Mouse (Mus musculus) kidney, embryonic 16.5 days (tissue): Measurements from ENCODE around the gene Polm. TPM values are rescaled to one million over a fixed set of nuclear protein-coding genes. Genes with fewer than 3 reads are reported as not detected.

Experiments
- ATAC-seq: fragments of 200-750 bp; cut with Nextera tagmentation; 2 replicates; pipeline ENCODE4 v1.8.0; 2017; ENCODE audit warnings: moderate TSS enrichment; ENCODE audit not compliant: low FRiP score, low TSS enrichment
- H3K27ac ChIP-seq: fragments of 300-500 bp; sonication (generic); 2 replicates; pipeline ENCODE4 v1.5.1; 2014; ENCODE audit warnings: low read length
- H3K27me3 ChIP-seq: fragments of 300-500 bp; sonication (generic); 2 replicates; pipeline ENCODE4 v1.6.1; 2014; ENCODE audit warnings: low read length, control low read depth, mixed read lengths; ENCODE audit not compliant: insufficient read depth
- H3K36me3 ChIP-seq: fragments of 300-500 bp; sonication (generic); 2 replicates; pipeline ENCODE4 v1.6.1; 2014; ENCODE audit warnings: low read length, control low read depth, mixed read lengths; ENCODE audit not compliant: insufficient read depth
- H3K4me1 ChIP-seq: fragments of 300-500 bp; sonication (generic); 2 replicates; pipeline ENCODE4 v1.6.1; 2014; ENCODE audit warnings: low read length, control low read depth, mixed read lengths; ENCODE audit not compliant: insufficient read depth
- H3K4me2 ChIP-seq: fragments of 300-500 bp; sonication (generic); replicated peaks from 2 replicates; pipeline ENCODE4 v1.6.1; 2014; ENCODE audit warnings: low read depth, low read length
- H3K4me3 ChIP-seq: fragments of 300-500 bp; sonication (generic); 2 replicates; pipeline ENCODE4 v1.5.1; 2014; ENCODE audit warnings: mild to moderate bottlenecking, low read length
- H3K9ac ChIP-seq: fragments of 300-500 bp; sonication (generic); replicated peaks from 2 replicates; pipeline ENCODE4 v1.6.1; 2014; ENCODE audit warnings: low read length
- H3K9me3 ChIP-seq: fragments of 300-500 bp; sonication (generic); 2 replicates; pipeline ENCODE4 v1.6.1; 2016; ENCODE audit warnings: low read length, control low read depth
- WGBS: fragments of 180-500 bp; shearing (Covaris S2); extraction: QIAGEN DNeasy Blood & Tissue Kit; methylation state at CpG from one replicate; pipeline ENCODE4 v1.1.7; 2014; 5-methylcytosine and 5-hydroxymethylcytosine counted together
- polyA plus RNA-seq: library from polyadenylated mRNA; unstranded; fragments of >200 nt; fragmentation: Nextera tagmentation; extraction: Ambion mirVana; gene quantifications from 2 replicates; pipeline ENCODE4 v1.2.1, GENCODE M21; 2015

The Polm gene
- polyA plus RNA-seq, 1 experiment from 2014 or later: 9.8 TPM

- no peak overlapping the region for H3K27ac ChIP-seq
Observed at GRCm38 (mm10) chr11:5846639-5847345, 9.0 kb upstream of the Polm start.

GRCm38 (mm10) chr11:5843131-5843530, 5.3 kb upstream of the Polm start:
- Histone ChIP-seq H3K9me3 (0 out of 2 replicates have a peak, but pooled peaks cover 2% of the 10 kb centered on the region), H3K4me3 (no peak overlapping the region), H3K9ac (no peak overlapping the region), H3K36me3 (no peaks in the 10 kb centered on the region), H3K4me2 (no peak overlapping the region), H3K27ac (no peak overlapping the region), H3K4me1 (no peaks in the 10 kb centered on the region), H3K27me3 (no peaks in the 10 kb centered on the region)
- 81% methylated on average over 3 of the region's 3 CpGs for WGBS
- ATAC-seq: no peak

More at GRCm38 (mm10) chr11:5846639-5847345, 9.0 kb upstream of the Polm start:
- 54% methylated on average over 7 of the region's 7 CpGs for WGBS
- H3K4me1 ChIP-seq: peaks cover 11% of the 10 kb centered on the region
- no peak overlapping the region for H3K9ac ChIP-seq
- no peaks in the 10 kb centered on the region for H3K27me3 ChIP-seq
- H3K4me3 ChIP-seq: no peak overlapping the region
- H3K4me2 ChIP-seq: no peak overlapping the region
- H3K36me3 ChIP-seq: no peaks in the 10 kb centered on the region
- no peak for ATAC-seq
- H3K9me3 ChIP-seq: no peaks in the 10 kb centered on the region

- H3K27me3 ChIP-seq: no peaks in the 10 kb centered on the region
- no peak overlapping the region for H3K4me3 ChIP-seq
- H3K4me2 ChIP-seq: no peak overlapping the region
- H3K36me3 ChIP-seq: no peaks in the 10 kb centered on the region
- H3K9ac ChIP-seq: no peak overlapping the region
- WGBS: 93% methylated on average over 2 of the region's 2 CpGs
- peaks cover 4% of the 10 kb centered on the region; the same call in 1 of the 2 replicates for H3K4me1 ChIP-seq
- 0 out of 2 replicates have a peak, but pooled peaks cover 2% of the 10 kb centered on the region for H3K9me3 ChIP-seq
- ATAC-seq: no peak
- H3K27ac ChIP-seq: no peak overlapping the region
Observed at GRCm38 (mm10) chr11:5841751-5842150, 3.9 kb upstream of the Polm start.

- ATAC-seq: no peak
- Histone ChIP-seq H3K27me3 (no peaks in the 10 kb centered on the region), H3K4me1 (peaks cover 11% of the 10 kb centered on the region; the same call in 1 of the 2 replicates), H3K27ac (no peak overlapping the region), H3K4me2 (no peak overlapping the region), H3K9ac (no peak overlapping the region), H3K9me3 (0 out of 2 replicates have a peak, but pooled peaks cover 2% of the 10 kb centered on the region), H3K36me3 (no peaks in the 10 kb centered on the region), H3K4me3 (no peak overlapping the region)
- WGBS: 80% methylated on average over 7 of the region's 7 CpGs
Observed at GRCm38 (mm10) chr11:5840346-5840745, 2.5 kb upstream of the Polm start.

GRCm38 (mm10) chr11:5836126-5836525, 1.7 kb downstream of the Polm start:
- no peak for ATAC-seq
- no peak overlapping the region for H3K27ac ChIP-seq
- no peak overlapping the region for H3K9ac ChIP-seq
- peaks cover 32% of the 10 kb centered on the region for H3K36me3 ChIP-seq
- no peak overlapping the region for H3K4me2 ChIP-seq
- WGBS: 41% methylated on average over 1 of the region's 1 CpGs
- 0 out of 2 replicates have a peak, but pooled peaks cover 2% of the 10 kb centered on the region for H3K9me3 ChIP-seq
- H3K4me1 ChIP-seq: peaks cover 11% of the 10 kb centered on the region; the same call in 1 of the 2 replicates
- no peak overlapping the region for H3K4me3 ChIP-seq
- H3K27me3 ChIP-seq: no peaks in the 10 kb centered on the region

- Histone ChIP-seq H3K4me2 (no peak overlapping the region), H3K4me1 (peaks cover 11% of the 10 kb centered on the region; the same call in 1 of the 2 replicates), H3K4me3 (no peak overlapping the region), H3K36me3 (peaks cover 39% of the 10 kb centered on the region), H3K27ac (no peak overlapping the region), H3K9me3 (no peaks in the 10 kb centered on the region), H3K27me3 (no peaks in the 10 kb centered on the region), H3K9ac (no peak overlapping the region)
- no peak for ATAC-seq
- 84% methylated on average over 7 of the region's 7 CpGs for WGBS
Observed at GRCm38 (mm10) chr11:5835057-5835456, 2.8 kb downstream of the Polm start.

GRCm38 (mm10) chr11:5834506-5834905, 3.3 kb downstream of the Polm start:
- H3K36me3 ChIP-seq: peaks cover 41% of the 10 kb centered on the region
- ATAC-seq: no peak

GRCm38 (mm10) chr11:5829327-5829726, 8.5 kb downstream of the Polm start:
- Histone ChIP-seq H3K4me2 (no peak overlapping the region), H3K9me3 (no peaks in the 10 kb centered on the region), H3K9ac (no peak overlapping the region), H3K27me3 (no peaks in the 10 kb centered on the region), H3K4me3 (no peak overlapping the region), H3K4me1 (no peaks in the 10 kb centered on the region), H3K27ac (no peak overlapping the region), H3K36me3 (peaks cover 45% of the 10 kb centered on the region)
- ATAC-seq: no peak
- 94% methylated on average over 12 of the region's 12 CpGs for whole genome bisulfite sequencing

More at GRCm38 (mm10) chr11:5834506-5834905, 3.3 kb downstream of the Polm start:
- Histone ChIP-seq H3K4me1 (peaks cover 11% of the 10 kb centered on the region; the same call in 1 of the 2 replicates), H3K27ac (no peak overlapping the region), H3K4me2 (no peak overlapping the region), H3K27me3 (no peaks in the 10 kb centered on the region), H3K4me3 (no peak overlapping the region), H3K9me3 (no peaks in the 10 kb centered on the region), H3K9ac (no peak overlapping the region)
- WGBS: 57% methylated on average over 9 of the region's 9 CpGs

GRCm38 (mm10) chr11:5828509-5829191, 9.2 kb downstream of the Polm start:
- Histone ChIP-seq H3K27ac (no peak overlapping the region), H3K27me3 (no peaks in the 10 kb centered on the region), H3K4me3 (no peak overlapping the region), H3K36me3 (peaks cover 40% of the 10 kb centered on the region), H3K9me3 (no peaks in the 10 kb centered on the region), H3K9ac (no peak overlapping the region), H3K4me2 (no peak overlapping the region), H3K4me1 (no peaks in the 10 kb centered on the region)
- WGBS: 88% methylated on average over 11 of the region's 11 CpGs
- ATAC-seq: no peak

- WGBS: 93% methylated on average over 5 of the region's 5 CpGs
- Histone ChIP-seq H3K4me3 (no peak overlapping the region), H3K4me2 (no peak overlapping the region), H3K36me3 (peaks cover 36% of the 10 kb centered on the region), H3K9ac (no peak overlapping the region), H3K27ac (no peak overlapping the region), H3K9me3 (no peaks in the 10 kb centered on the region), H3K27me3 (no peaks in the 10 kb centered on the region), H3K4me1 (no peaks in the 10 kb centered on the region)
- ATAC-seq: no peak
Observed at GRCm38 (mm10) chr11:5827931-5828330, 9.9 kb downstream of the Polm start.
